Mouse (Mus musculus): ENCODE measurements around the gene Atp8a1. TPM values are rescaled to one million over a fixed set of nuclear protein-coding genes. Genes with fewer than 3 reads are reported as not detected.
A peak's percentile ranks its signal among the peaks of the same experiment; 100 is the strongest.

Atp8a1 gene
- total RNA-seq, 2 experiments from 2014 or later = 11.7 to 12.8 TPM

- DNase-seq (ENCODE audit: low spot score in 2 of 2) = peak in 1 of 2 experiments; percentile 24
Observed at GRCm38 (mm10) chr5:67778026-67778425, 69.2 kb downstream of the Atp8a1 start.

- DNase-seq (ENCODE audit: low spot score in 2 of 2) = no peak
Observed at GRCm38 (mm10) chr5:67774186-67774585, 73.0 kb downstream of the Atp8a1 start.

GRCm38 (mm10) chr5:67768708-67769107 is 78.5 kb downstream of the Atp8a1 start:
- no peak for DNase-seq (ENCODE audit: low spot score in 2 of 2)

GRCm38 (mm10) chr5:67764798-67765197 is 82.4 kb downstream of the Atp8a1 start:
- DNase-seq (ENCODE audit: low spot score in 2 of 2) = no peak

- DNase-seq (ENCODE audit: low spot score in 2 of 2) = no peak
Observed at GRCm38 (mm10) chr5:67758126-67758525, 89.1 kb downstream of the Atp8a1 start.

- DNase-seq (ENCODE audit: low spot score in 2 of 2) = peak in 1 of 2 experiments; percentile 14
Observed at GRCm38 (mm10) chr5:67756138-67756537, 91.1 kb downstream of the Atp8a1 start.

GRCm38 (mm10) chr5:67753057-67753456 is 94.2 kb downstream of the Atp8a1 start:
- DNase-seq (ENCODE audit: low spot score in 2 of 2) = no peak

- no peak for DNase-seq (ENCODE audit: low spot score in 2 of 2)
Observed at GRCm38 (mm10) chr5:67752629-67753028, 94.6 kb downstream of the Atp8a1 start.

- DNase-seq (ENCODE audit: low spot score in 2 of 2) = peak in 1 of 2 experiments; percentile 21
Observed at GRCm38 (mm10) chr5:67752007-67752406, 95.2 kb downstream of the Atp8a1 start.

- no peak for DNase-seq (ENCODE audit: low spot score in 2 of 2)
Observed at GRCm38 (mm10) chr5:67739261-67739660, 108.0 kb downstream of the Atp8a1 start.

- no peak for DNase-seq (ENCODE audit: low spot score in 2 of 2)
Observed at GRCm38 (mm10) chr5:67738133-67738532, 109.1 kb downstream of the Atp8a1 start.

- no peak for DNase-seq (ENCODE audit: low spot score in 2 of 2)
Observed at GRCm38 (mm10) chr5:67735771-67736170, 111.5 kb downstream of the Atp8a1 start.

- no peak for DNase-seq (ENCODE audit: low spot score in 2 of 2)
Observed at GRCm38 (mm10) chr5:67733551-67734258, 113.5 kb downstream of the Atp8a1 start.

- DNase-seq (ENCODE audit: low spot score in 2 of 2) = no peak
Observed at GRCm38 (mm10) chr5:67733150-67733549, 114.1 kb downstream of the Atp8a1 start.

- no peak for DNase-seq (ENCODE audit: low spot score in 2 of 2)
Observed at GRCm38 (mm10) chr5:67727755-67728154, 119.5 kb downstream of the Atp8a1 start.

- no peak for DNase-seq (ENCODE audit: low spot score in 2 of 2)
Observed at GRCm38 (mm10) chr5:67726810-67727209, 120.4 kb downstream of the Atp8a1 start.

- DNase-seq (ENCODE audit: low spot score in 2 of 2) = no peak
Observed at GRCm38 (mm10) chr5:67701641-67702040, 145.6 kb downstream of the Atp8a1 start.

- DNase-seq (ENCODE audit: low spot score in 2 of 2) = no peak
Observed at GRCm38 (mm10) chr5:67699418-67699817, 147.8 kb downstream of the Atp8a1 start.

- DNase-seq (ENCODE audit: low spot score in 2 of 2) = no peak
Observed at GRCm38 (mm10) chr5:67698176-67698575, 149.1 kb downstream of the Atp8a1 start.

GRCm38 (mm10) chr5:67696741-67697596 is 150.3 kb downstream of the Atp8a1 start:
- no peak for DNase-seq (ENCODE audit: low spot score in 2 of 2)

- no peak for DNase-seq (ENCODE audit: low spot score in 2 of 2)
Observed at GRCm38 (mm10) chr5:67695055-67695710, 152.1 kb downstream of the Atp8a1 start.

GRCm38 (mm10) chr5:67690336-67690735 is 156.9 kb downstream of the Atp8a1 start:
- DNase-seq (ENCODE audit: low spot score in 2 of 2) = no peak

Data from gastrocnemius, postnatal 4 days (tissue).